Mouse (Mus musculus) gastrocnemius, postnatal 14 days (tissue): ENCODE data around the gene Tnpo1. TPM values are rescaled to one million over a fixed set of nuclear protein-coding genes. Genes with fewer than 3 reads are reported as not detected.
"Not testable (repeated sequence)": the region's sequence is repeated elsewhere in the genome, so short reads cannot be mapped to it uniquely, and the experiment has no call there.

ENCODE experiments used
- DNase-seq: peaks from one replicate; pipeline ENCODE4 v3.0.0; 2021; ENCODE audit warnings: mixed read lengths
- intact Hi-C: fragments of 180-260 bp; cut with DNase I; formaldehyde crosslinking; loops from one replicate; pipeline ENCODE4 v1.15.1; 2025; ENCODE audit warnings: low total_unique reads
- total RNA-seq, 2 experiments: library from RNA; stranded (reverse); gene quantifications; 2 replicates each; pipeline ENCODE4 v1.2.3; 2021

Gene Tnpo1
- total RNA-seq, 2 experiments from 2014 or later: 46.9 to 47.0 TPM

DNA sequence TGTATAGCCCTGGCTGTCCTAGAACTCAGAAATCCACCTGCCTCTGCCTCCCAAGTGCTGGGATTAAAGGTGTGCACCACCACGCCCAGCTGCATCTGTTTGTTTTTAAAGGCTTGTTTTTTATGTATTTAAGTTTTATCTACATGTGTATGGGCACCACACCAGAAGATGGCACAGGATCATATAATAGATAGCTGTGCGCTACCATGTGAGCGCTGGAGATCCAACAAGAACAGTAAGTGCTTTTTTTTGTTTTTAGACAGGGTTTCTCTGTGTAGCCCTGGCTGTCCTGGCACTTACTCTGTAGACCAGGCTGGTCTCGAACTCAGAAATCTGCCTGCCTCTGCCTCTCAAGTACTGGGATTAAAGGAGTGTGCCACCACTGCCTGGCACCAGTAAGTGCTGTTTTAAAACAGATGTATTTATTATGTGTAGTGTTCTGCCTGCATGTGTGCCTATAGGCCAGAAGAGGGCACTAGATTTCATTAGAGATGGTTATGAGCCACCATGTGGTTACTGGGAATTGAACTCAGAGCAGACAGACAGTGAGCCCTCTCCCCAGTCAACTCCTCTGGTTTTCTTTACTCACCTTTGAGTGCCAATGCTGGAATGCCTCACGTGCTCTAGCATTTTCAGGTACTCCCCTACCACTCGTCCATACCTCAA, 89.6 kb downstream of the Tnpo1 start:
- no peak for DNase-seq
- intact Hi-C loops: no loop called here

DNA sequence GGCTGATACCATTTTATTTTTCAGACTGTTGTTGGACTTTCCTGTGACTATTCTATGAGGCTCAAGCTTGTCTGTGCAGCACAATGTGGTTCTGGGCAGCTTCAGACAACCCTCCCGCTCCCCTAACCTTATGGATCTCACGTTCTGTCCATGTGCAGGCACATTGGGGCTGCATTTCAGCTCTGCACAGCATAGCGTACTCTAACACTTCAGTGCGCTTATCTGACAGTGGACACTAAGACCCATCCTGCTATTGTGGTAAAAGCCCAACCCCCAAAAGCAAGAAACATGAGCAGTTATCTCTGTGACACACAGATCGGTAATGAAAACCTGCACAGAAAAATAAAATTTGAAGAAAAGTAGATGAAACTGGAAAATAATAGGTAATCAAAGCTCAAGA, 90.4 kb downstream of the Tnpo1 start:
- DNase-seq: no peak
- intact Hi-C loops: no loop called here

DNA sequence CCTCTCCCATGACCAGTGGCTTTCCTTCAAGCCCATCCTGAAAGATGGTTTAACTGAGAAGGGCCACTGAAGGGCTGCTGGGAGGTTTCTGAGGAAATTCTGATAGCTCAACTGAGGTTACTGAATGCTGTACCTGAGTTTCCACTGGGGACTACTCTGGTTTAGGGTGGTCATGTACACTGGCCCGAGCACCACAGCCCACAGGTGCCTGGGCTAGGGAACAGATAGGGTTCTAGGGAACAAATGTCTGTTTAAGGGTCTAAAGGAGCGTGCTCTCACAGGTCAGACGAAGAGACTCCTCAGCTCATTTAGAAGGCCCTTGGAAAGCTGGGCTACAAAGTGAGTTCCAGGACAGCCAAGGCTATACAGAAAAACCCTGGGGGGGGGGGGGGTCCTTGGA, 91.5 kb downstream of the Tnpo1 start:
- intact Hi-C loops: no loop called here
- no peak for DNase-seq

DNA sequence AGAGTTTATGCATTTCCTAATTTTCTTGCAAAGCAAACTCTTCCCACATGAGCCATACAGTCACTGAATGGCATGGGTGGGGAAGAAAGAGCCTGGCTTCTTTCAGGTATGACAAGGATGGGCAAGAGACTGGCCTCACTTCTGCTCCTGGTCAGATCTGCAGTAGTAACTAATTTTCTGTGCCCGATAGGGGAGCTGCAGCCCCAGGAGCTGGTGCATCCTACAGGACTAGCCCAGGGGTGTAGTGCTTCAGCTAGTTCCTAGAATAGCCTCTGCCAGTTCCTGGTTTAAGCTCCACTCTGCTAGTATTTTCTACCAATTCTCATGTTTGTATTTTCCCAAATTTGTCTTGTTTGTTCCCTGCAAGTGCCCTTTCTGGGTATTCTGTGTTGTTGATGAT, 92.0 kb downstream of the Tnpo1 start:
- no peak for DNase-seq
- intact Hi-C loops: no loop called here

DNA sequence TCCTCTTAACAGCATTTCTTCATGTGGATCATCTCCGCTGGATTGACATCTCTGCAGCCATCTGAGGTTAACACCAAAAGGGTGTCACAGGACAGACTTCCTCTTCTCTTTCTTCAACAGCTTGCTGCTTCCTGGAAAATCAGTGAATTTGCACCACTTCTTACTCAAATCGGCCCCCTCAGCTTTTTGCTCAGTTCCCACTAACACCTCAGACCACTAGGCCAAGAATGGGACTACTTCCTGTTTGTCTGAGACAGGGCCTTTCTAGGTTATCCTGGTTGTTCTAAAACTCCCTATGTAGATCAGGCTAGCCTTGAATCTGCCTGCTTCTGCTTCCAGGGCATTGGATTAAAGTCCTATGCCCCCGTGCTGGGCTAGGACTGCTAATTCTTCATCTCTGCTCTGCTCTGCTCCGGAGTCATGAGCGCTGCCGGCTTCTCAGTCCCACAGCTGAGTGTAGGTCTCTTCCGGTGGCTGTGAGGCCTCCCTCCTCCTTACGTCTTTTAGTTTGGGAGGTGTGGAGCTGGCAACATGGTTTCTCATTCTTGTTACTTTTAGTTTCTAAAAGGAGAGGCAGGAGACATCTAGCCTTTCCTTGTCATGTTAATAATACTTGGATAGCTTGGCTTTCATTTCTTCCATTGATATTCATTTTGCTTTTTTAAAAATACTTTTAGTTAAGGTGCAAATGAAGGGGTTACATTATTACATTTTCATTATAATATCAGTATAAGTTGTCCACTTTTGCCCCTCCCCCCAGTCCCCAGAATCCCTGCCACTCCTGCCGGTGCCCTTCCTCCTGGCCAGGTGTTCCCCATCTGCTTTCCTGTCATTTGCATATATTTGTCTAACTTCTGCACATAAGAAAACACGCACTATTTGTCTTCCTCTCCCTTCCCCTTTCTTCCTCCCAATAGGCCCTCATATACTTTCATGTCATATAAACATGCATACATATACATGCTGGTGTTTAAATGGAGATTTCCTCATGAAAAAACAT, 93.4 kb downstream of the Tnpo1 start:
- intact Hi-C loops: no loop called here
- DNase-seq: no peak

DNA sequence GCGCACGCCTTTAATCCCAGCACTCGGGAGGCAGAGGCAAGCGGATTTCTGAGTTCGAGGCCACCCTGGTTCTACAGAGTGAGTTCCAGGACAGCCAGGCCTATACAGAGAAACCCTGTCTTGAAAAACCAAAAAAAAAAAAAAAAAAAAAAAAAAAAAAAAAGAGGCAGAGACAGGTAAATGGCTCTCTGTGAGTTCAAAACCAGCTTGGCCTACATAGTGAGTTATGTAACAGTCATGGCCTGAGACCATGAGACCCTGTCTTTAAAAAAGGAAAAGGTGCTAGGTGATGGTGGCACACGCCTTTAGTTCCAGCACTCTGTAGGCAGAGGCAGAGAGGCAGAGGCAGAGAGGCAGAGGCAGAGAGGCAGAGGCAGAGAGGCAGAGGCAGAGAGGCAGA, 97.2 kb downstream of the Tnpo1 start:
- DNase-seq, intact Hi-C loops: not testable (repeated sequence)

DNA sequence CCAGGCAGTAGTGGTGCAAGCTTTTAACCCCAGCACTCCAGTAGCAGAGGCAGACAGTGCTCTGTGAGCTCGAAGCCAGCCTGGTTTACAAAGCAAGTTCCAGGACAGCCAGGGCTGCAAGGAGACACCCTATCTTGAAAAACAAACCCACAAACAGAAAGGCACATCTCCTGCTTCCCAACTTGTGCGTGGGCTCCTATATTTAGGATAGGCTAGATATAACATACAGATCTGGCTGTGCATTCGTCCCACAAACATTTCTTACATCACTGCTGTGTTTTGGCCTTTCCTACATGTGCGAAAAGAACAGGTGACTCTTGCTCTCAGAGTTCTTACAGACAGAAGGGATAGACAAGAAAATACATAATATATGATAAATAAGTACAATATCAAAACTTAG, 100.6 kb downstream of the Tnpo1 start:
- intact Hi-C loops: no loop called here
- DNase-seq: no peak

DNA sequence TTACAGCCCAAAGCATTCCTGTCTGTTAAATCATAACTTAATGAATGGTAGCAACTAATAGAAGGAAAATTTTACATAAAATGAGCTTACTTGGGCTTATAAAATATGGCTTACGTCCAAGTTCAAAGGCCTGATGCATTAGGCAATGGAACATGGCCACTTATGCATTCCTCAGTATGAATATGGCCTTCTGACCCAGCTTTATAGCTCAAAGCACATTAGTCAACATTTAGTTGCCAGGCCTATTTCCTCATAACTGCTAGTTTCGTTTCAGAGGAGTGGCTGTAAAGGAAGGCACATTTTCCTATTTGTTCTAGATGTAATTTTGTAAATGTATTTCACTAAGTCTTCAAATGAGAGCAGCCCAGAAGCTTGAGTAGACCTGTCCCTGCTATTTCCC, 107.1 kb downstream of the Tnpo1 start:
- DNase-seq: no peak
- intact Hi-C loops: no loop called here

DNA sequence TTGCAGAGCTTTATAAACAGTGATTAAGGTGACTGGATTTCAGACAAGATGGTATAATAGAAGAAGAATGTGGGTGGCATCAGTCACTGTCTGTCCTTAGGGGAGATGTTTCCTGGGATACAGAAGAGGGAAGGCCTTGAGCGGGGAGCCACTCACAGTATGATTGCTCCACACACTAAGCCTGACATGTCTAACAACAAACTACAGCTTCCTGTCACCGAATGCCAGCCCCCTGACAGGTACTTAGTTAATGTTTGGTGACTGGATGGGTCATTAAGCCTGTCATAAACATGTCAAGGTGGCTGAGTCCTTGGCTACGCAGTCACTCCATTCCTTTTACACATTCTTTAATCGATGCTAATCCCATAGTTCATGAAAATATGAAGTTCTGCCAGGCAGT, 108.0 kb downstream of the Tnpo1 start:
- no peak for DNase-seq
- intact Hi-C loops: no loop called here

DNA sequence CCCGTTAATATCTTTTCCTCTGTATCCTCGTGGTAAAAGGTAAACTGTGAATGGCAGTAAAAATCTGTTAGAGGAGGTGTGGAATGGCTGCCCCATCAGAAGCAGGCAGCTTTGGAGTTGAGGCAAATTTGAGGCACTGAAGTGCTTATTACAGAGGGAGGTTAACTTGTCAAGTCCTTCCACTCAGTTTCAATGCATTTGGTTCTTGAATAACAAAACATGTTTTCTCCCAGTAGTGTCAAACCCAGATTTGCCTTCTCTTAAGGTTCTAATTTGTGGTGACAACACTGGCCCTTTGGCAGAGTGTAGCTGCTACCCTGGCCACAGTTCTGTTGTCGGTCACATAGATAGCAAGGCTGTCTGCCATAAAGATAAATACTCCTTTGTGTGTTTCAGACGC, 108.4 kb downstream of the Tnpo1 start:
- intact Hi-C loops: no loop called here
- no peak for DNase-seq

DNA sequence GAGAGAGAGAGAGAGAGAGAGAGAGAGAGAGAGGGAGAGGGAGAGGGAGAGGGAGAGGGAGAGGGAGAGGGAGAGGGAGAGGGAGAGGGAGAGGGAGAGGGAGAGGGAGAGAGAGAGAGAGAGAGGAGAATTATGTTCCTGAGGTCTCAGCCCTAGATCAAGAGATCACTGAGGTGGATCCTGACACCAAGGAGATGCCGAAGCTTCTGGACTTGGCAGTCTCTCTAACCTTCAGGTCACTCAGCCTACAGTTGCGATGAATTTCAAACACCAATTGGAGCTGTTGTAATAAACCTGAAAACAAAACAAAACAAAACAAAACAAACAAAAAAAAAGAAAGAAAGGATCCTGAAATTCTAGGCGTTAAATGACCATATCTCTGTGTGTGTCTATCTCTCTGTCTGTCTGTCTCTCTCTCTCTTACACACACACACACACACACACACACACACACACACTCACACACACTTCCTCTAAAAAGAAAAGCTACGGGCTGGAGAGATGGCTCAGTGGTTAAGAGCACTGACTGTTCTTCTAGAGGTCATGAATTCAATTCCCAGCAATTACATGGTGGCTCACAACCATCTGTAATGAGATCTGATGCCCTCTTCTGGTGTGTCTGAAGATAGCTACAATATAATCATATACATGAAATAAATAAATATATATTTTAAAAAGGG, 109.1 kb downstream of the Tnpo1 start:
- DNase-seq, intact Hi-C loops: not testable (repeated sequence)

DNA sequence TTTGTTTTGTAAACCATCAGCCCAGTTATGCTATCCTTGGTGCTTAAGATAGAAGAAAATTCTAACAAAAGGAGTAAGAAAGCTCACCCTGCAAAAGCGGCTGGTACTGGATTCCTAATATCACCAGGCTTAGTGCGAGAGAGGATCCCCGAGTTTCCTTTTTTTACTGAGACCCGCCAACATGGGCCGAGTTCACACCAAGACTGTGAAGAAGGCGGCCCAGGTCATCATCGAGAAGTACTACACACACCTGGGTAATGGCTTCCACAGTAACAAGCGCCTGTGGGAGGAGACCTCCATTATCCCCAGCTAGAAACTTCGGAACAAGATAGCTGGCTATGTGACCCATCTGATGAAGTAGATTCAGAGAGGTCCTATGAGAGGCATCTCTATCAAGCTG, 109.6 kb downstream of the Tnpo1 start:
- DNase-seq: no peak
- intact Hi-C loops: no loop called here

DNA sequence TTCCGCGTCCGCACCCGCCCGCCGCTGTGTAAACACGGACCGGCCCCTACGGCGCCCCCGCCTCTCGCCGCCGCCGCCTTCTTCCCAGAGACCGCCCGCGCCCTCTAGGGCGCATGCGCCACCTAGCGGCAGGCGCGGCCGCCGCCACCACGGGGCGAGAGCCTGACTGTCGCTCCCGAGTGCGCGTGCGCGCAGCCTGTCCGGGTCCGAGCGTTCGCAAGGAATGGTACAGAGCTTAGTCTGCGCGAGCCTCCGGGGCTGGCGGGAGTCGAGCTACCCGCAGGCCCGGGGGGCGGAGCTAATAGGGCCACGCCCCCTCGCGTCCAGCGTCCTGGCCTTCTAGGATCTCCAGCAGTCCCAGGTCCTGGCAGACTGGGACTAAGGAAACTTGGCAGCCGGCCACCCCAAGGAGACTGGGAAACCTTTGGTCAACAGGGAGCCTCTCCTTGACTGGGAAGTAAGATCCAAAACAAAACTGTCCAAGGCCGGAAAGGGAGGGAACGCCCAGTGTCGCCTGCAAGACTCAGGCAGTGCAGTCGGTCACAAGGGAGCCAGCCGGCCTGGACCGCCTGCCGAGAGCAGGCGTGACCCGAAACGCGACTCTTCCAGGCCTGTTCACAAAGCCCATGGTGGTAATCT, 110.9 kb downstream of the Tnpo1 start, which contains the start of gene Fcho2:
Gene Fcho2 (minus strand): TSS at position 303 of the 639 bp plus-strand sequence.
- DNase-seq: peak; percentile 98
- intact Hi-C loops: no loop called here

DNA sequence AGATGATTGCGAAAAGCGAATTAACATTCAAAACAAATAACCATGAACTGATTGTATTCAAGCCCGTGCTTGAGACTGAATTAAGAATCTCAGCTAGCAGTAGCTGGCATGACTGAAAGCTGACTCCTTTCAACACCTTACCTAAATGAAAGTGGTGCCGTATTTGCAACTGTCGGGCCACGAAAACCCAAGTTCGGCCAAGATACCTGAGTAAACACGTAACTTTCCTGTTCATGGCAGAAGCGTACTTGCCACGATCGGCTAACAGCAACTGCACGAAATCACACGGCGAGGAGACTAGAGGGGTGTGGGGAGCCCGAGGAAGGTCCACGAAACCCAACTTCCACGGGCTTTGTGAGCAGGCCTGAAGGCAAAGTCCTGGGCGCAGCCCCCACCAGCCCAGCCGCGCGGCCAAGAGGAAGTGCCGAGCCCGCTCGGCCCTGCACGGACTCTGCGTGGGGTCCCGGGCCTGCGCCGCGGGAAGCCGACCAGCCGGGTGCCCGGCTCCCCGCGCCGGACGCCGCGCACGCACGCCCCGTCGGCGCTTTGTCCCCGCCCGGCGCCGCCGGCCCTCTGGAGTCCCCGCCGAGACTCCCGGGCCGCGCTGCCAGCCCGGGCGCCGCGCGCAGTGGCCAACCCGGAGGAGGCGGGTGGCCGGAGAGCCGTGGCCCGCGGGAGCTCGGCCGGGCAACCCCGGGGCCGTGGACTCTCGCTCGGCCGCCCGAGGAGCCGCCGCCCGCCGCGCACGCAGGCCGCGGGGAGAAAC, 111.7 kb downstream of the Tnpo1 start:
- intact Hi-C loops: no loop called here
- DNase-seq: peak; percentile 66

DNA sequence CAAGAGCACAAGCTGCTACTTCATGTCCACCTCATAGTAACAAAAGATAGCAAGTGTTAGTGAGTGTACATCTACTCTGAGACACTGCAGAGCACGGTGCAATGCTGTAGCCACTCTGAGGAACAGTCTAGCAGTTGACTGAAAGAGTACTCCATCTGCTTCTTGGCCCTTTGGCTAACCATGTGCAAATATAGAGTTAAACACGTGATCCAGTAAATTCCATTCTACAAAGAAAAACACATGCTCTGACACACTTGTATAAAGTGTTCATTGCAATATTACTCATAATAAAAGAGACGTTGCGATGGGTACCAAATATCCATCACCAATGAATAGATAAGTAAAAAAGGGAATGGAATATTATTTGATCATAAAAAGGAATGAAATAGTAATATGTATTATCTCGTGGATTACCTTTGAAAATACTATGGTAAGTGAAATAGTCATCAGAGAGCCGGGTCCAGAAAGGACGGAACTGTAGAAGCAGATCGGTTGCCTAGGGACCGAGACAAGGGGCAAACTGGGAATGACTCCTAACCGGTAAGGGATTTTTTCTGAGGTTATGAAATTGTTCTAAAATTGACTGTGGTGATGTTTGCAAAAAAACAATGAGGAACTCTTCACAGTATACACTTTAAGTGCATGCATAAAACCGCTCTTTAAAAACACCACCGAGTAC, 112.4 kb downstream of the Tnpo1 start:
- DNase-seq: no peak
- intact Hi-C loops: no loop called here

DNA sequence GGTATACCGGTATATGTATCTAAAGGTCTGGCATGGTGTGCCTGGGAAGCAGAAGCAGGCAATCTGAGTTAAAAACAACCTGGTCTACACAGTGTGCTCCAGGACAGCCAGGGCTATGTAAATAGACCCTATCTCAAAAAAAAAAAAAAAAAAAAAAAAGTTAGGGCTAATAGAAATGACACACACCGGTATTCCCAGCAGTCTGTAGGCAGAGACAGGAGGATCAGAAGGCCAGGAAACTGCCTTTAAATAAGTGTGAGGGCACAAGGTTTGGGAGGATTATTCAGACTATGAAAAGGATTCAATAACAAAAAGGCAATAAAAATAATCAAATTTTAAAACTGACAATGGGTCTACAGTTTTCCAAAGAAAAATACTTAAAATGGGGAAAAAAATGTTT, 113.0 kb downstream of the Tnpo1 start:
- no peak for DNase-seq
- intact Hi-C loops: no loop called here

DNA sequence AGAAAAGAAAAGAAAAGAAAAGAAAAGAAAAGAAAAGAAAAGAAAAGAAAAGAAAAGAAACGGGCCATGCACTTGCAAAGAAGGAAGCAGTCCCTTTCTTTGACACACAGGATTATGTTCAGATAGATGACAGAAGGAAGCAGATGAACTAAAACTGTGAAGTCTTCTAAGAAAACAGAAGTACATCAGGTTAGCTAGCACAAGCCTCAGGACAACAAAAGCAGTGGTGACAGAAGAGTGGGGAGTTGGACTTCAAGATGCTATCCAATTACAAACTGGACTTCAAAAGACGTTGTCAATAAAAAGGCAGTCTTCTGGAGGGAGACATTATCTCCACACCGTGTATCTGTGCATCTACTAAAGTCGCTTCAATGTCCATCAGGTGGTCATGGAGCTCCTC, 113.9 kb downstream of the Tnpo1 start:
- intact Hi-C loops: no loop called here
- no peak for DNase-seq

DNA sequence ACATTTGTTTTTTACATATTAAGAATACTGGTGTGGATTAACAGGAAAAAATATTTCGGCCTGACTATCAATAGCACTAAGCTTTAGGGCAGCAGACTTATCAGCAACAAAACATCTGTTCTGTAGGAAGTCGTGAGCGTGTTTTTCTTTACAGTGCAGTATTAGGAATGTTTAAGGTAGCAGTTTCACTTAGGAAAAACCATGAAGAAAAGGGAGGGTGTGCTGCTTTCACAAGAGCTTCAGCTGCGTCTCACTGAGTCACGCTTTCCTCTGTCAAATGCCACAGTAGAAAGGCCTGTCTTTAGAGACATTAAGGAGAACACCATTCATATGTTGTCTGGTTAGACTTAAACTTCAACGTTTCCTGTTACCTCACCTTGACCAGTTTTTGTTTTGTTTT, 116.0 kb downstream of the Tnpo1 start:
- intact Hi-C loops: no loop called here
- DNase-seq: no peak

DNA sequence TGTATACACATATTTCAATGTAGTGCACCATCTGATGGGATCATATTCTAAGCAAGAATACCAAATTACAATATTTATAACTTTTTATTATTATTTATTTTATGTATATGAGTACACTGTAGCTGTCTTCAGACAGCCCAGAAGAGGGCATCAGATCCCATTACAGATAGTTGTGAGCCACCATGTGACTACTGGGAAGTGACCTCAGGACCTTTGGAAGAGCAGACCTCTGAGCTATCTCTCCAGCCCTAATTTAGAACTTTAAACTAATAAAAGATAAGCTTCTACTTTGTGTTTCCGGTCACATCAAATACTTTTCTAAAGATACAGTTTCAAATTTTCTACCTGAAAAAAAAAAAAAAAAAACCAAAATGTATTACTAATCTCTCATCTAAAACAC, 117.1 kb downstream of the Tnpo1 start:
- intact Hi-C loops: no loop called here
- no peak for DNase-seq
